Mouse (Mus musculus) CH12.LX (cell line): ENCODE data around the gene Cabcoco1. TPM values are rescaled to one million over a fixed set of nuclear protein-coding genes. Genes with fewer than 3 reads are reported as not detected.

Source experiments
- DNase-seq: peaks from one replicate; pipeline ENCODE4 v3.0.0-alpha.2; 2013; ENCODE audit errors: extremely low read depth
- H3K27ac ChIP-seq: 2 replicates; pipeline ENCODE4 v1.5.1; 2012; ENCODE audit warnings: low read depth, mild to moderate bottlenecking, control low read depth, moderate library complexity; ENCODE audit not compliant: insufficient read depth
- H3K27me3 ChIP-seq: replicated peaks from 2 replicates; pipeline ENCODE3; 2012; ENCODE audit warnings: inconsistent platforms
- H3K36me3 ChIP-seq, 2 experiments: replicated peaks in 1 of 2; 2 replicates each; pipeline versions ENCODE3 to v1.6.1; 2012; ENCODE audit warnings: inconsistent platforms in 1 of 2, low read length in 1 of 2, mild to moderate bottlenecking in 1 of 2, mixed read lengths in 1 of 2, moderate library complexity in 1 of 2; ENCODE audit not compliant: control insufficient read depth in 1 of 2, insufficient read depth in 1 of 2
- H3K4me1 ChIP-seq, 2 experiments: 2 replicates each; pipeline ENCODE4 v1.6.1; 2012; ENCODE audit warnings: inconsistent platforms in 1 of 2, moderate library complexity in 1 of 2; ENCODE audit not compliant: insufficient read depth in 2 of 2, control insufficient read depth in 1 of 2
- H3K4me2 ChIP-seq: 2 replicates; pipeline ENCODE4 v1.6.1; 2012; ENCODE audit warnings: low read depth, mild to moderate bottlenecking, control low read depth; ENCODE audit not compliant: poor library complexity, insufficient read depth, severe bottlenecking
- H3K4me3 ChIP-seq, 3 experiments: fragments of 150-350 bp in 1 of 3; sonication (generic) in 1 of 3; replicated peaks in 1 of 3; 2 replicates each; pipeline versions ENCODE3 to v1.5.1; 2011 to 2012; ENCODE audit warnings: low read depth in 2 of 3, low read length in 2 of 3, mild to moderate bottlenecking in 2 of 3, moderate library complexity in 2 of 3, control low read depth in 1 of 3, improper control_type of control experiment in 1 of 3, inconsistent platforms in 1 of 3, mixed read lengths in 1 of 3; ENCODE audit not compliant: poor library complexity in 1 of 3
- H3K79me2 ChIP-seq: replicated peaks from 2 replicates; pipeline ENCODE4 v1.6.1; 2012; ENCODE audit warnings: mild to moderate bottlenecking, moderate library complexity; ENCODE audit not compliant: control insufficient read depth, poor library complexity, insufficient read depth, severe bottlenecking; ENCODE audit errors: extremely low read depth
- H3K9ac ChIP-seq: 2 replicates; pipeline ENCODE4 v1.6.1; 2012; ENCODE audit warnings: low read depth, mild to moderate bottlenecking, control low read depth, moderate library complexity; ENCODE audit not compliant: insufficient read depth
- H3K9me3 ChIP-seq: replicated peaks from 2 replicates; pipeline ENCODE3; 2012; ENCODE audit warnings: low read length, inconsistent platforms, mixed read lengths
- BHLHE40 ChIP-seq: IDR thresholded peaks from 2 replicates; pipeline ENCODE4 v1.6.1; 2011; ENCODE audit warnings: mild to moderate bottlenecking, low read depth, low read length, improper control_type of control experiment
- CHD1 ChIP-seq: IDR thresholded peaks from 2 replicates; pipeline ENCODE4 v1.6.1; 2012; ENCODE audit warnings: low read depth, low read length, improper control_type of control experiment, inconsistent platforms
- CTCF ChIP-seq, 2 experiments: IDR thresholded peaks in 1 of 2; conservative IDR thresholded peaks in 1 of 2; 2 replicates each; pipeline ENCODE4 v1.5.1; 2011 to 2012; ENCODE audit warnings: low read depth in 2 of 2, low read length in 2 of 2, improper control_type of control experiment in 1 of 2, inconsistent platforms in 1 of 2, mild to moderate bottlenecking in 1 of 2, moderate library complexity in 1 of 2
- E2F4 ChIP-seq: IDR thresholded peaks from 2 replicates; pipeline ENCODE4 v1.6.1; 2011; ENCODE audit warnings: low read depth, low read length, improper control_type of control experiment; ENCODE audit not compliant: insufficient replicate concordance
- ELF1 ChIP-seq: IDR thresholded peaks from 2 replicates; pipeline ENCODE4 v1.6.1; 2014; ENCODE audit warnings: low read depth, mild to moderate bottlenecking, inconsistent platforms, low read length, improper control_type of control experiment
- EP300 ChIP-seq: IDR thresholded peaks from 2 replicates; pipeline ENCODE4 v1.6.1; 2011; ENCODE audit warnings: low read length, improper control_type of control experiment
- HCFC1 ChIP-seq: IDR thresholded peaks from 2 replicates; pipeline ENCODE4 v1.6.1; 2012; ENCODE audit warnings: low read depth, mild to moderate bottlenecking, inconsistent platforms, low read length, improper control_type of control experiment
- IRF4 ChIP-seq: IDR thresholded peaks from 2 replicates; pipeline ENCODE4 v1.6.1; 2014; ENCODE audit warnings: low read depth, mild to moderate bottlenecking, inconsistent platforms, low read length, improper control_type of control experiment
- KAT2A ChIP-seq: IDR thresholded peaks from 2 replicates; pipeline ENCODE4 v1.6.1; 2012; ENCODE audit warnings: low read length, improper control_type of control experiment, inconsistent platforms; ENCODE audit not compliant: insufficient replicate concordance
- MAX ChIP-seq: IDR thresholded peaks from 2 replicates; pipeline ENCODE4 v1.6.1; 2011; ENCODE audit warnings: low read length, improper control_type of control experiment
- MYC ChIP-seq: IDR thresholded peaks from 2 replicates; pipeline ENCODE4 v1.6.1; 2011; ENCODE audit warnings: low read depth, mild to moderate bottlenecking, improper control_type of control experiment, low read length
- NELFE ChIP-seq: IDR thresholded peaks from 2 replicates; pipeline ENCODE4 v1.6.1; 2011; ENCODE audit warnings: low read depth, low read length, improper control_type of control experiment
- PAX5 ChIP-seq: IDR thresholded peaks from 2 replicates; pipeline ENCODE4 v1.6.1; 2012; ENCODE audit warnings: low read length, inconsistent platforms, mixed read lengths
- POLR2A ChIP-seq: IDR thresholded peaks from 2 replicates; pipeline ENCODE4 v1.6.1; 2011; ENCODE audit warnings: low read depth, mild to moderate bottlenecking, improper control_type of control experiment, low read length
- POLR2AphosphoS2 ChIP-seq: IDR thresholded peaks from 2 replicates; pipeline ENCODE4 v1.6.1; 2011; ENCODE audit warnings: low read depth, low read length, improper control_type of control experiment
- RCOR1 ChIP-seq: conservative IDR thresholded peaks from 2 replicates; pipeline ENCODE4 v1.6.1; 2012; ENCODE audit warnings: low read depth, mild to moderate bottlenecking, inconsistent platforms, low read length, improper control_type of control experiment
- SIN3A ChIP-seq: IDR thresholded peaks from 2 replicates; pipeline ENCODE4 v1.6.1; 2012; ENCODE audit warnings: low read length, improper control_type of control experiment, inconsistent platforms
- TCF12 ChIP-seq: IDR thresholded peaks from 2 replicates; pipeline ENCODE4 v1.6.1; 2014; ENCODE audit warnings: low read depth, mild to moderate bottlenecking, inconsistent platforms, low read length, improper control_type of control experiment
- USF1 ChIP-seq: IDR thresholded peaks from 2 replicates; pipeline ENCODE4 v1.6.1; 2014; ENCODE audit warnings: low read depth, mild to moderate bottlenecking, inconsistent platforms, low read length, improper control_type of control experiment
- USF2 ChIP-seq: conservative IDR thresholded peaks from 2 replicates; pipeline ENCODE4 v1.6.1; 2011; ENCODE audit warnings: low read depth, low read length, improper control_type of control experiment
- ZMIZ1 ChIP-seq: IDR thresholded peaks from 2 replicates; pipeline ENCODE4 v1.6.1; 2012; ENCODE audit warnings: low read depth, mild to moderate bottlenecking, inconsistent platforms, low read length, improper control_type of control experiment
- ZNF384 ChIP-seq: IDR thresholded peaks from 2 replicates; pipeline ENCODE4 v1.6.1; 2012; ENCODE audit warnings: low read depth, low read length, improper control_type of control experiment, inconsistent platforms
- dilution Hi-C: fragments of 300-500 bp; cut with MboI; formaldehyde crosslinking; loops from 2 replicates; pipeline ENCODE4 v1.14.3; 2020; ENCODE audit warnings: low sequenced_read_pairs; ENCODE audit not compliant: extremely low pct_unique_long_range_greater_than_20kb, extremely low pct_ligation_motif_present
- in situ Hi-C: fragments of 300-500 bp; cut with MboI; formaldehyde crosslinking; loops from 3 replicates; pipeline ENCODE4 v1.14.3; 2019; ENCODE audit warnings: low sequenced_read_pairs, low pct_ligation_motif_present, low pct_unique_long_range_greater_than_20kb, mixed read lengths
- polyA plus RNA-seq: library from polyadenylated mRNA; unstranded; fragments of >175 nt; gene quantifications from 2 replicates; pipeline ENCODE4 v1.2.1, GENCODE M21; 2012; ENCODE audit warnings: low read depth; ENCODE audit not compliant: insufficient read length
- total RNA-seq, 2 experiments: library from RNA; depleted of rRNA; stranded (reverse); fragments of 300-350 nt in 1 of 2; fragments of >200 nt in 1 of 2; gene quantifications; 2 replicates each; pipeline ENCODE4 v1.2.3; 2012 to 2014

The Cabcoco1 gene
- total and polyA plus RNA-seq, 3 experiments: 0.72 to 2.4 (median 0.90) TPM

DNA sequence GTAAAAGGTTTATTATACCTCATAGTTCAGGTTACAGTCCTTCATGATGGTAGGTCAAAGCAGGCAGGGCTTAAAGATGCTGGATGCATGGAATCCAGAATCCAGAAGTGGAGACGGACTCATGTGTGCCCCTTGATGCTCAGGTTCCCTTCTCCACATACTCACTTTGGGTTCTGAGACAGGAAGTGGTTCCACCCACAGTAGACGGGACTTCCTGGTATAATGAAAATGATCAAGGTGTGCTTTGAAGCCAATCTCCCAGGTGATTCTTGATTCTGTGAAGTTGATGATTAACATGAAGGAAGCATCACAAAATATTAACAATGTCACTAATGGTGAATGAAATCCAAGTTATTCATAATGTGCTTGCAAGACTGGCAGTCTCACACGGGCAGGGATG is 12.0 kb upstream of the Cabcoco1 start:
- Histone ChIP-seq H3K9ac (no peak overlapping the region), H3K27ac (no peak overlapping the region), H3K79me2 (no peaks in the 10 kb centered on the region)
- no peak for DNase-seq
- TF ChIP-seq ZMIZ1 (no peak), USF2 (no peak), IRF4 (no peak), MYC (no peak), RCOR1 (no peak), TCF12 (no peak), POLR2AphosphoS2 (no peak), POLR2A (no peak), ELF1 (no peak), E2F4 (no peak), CHD1 (no peak), BHLHE40 (no peak), KAT2A (no peak), USF1 (no peak), PAX5 (no peak)
- TF ChIP-seq, all 38 proteins: peak for 0
- Histone ChIP-seq H3K4me1 (peaks cover 6 to 9% of the 10 kb centered on the region in 2 experiments; a peak in 3 of 4 replicates), H3K27me3 (no peaks in the 10 kb centered on the region), H3K36me3 (no peaks in the 10 kb centered on the region), H3K4me3 (no peak overlapping the region), H3K9me3 (no peaks in the 10 kb centered on the region), H3K4me2 (no peak overlapping the region)
- dilution Hi-C loops (no loop called here), in situ Hi-C loops (no loop called here)

DNA sequence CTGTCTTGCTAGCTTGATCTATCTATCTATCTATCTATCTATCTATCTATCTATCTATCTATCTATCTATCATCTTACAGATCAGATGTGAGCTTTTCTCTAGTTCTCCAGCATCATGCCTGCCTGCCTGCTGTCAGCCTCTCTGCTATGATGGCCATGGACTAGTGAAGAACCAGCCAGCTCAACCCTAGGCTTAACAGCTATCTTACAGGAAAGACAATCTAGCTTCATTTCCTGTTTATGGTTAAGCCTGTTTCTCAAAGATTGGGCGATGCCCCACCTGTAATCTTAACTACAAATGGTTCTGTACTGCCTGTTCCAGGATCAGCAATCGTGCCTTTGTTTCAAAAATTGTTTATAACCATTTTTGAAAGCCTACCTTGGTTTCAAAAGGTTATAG is 10.9 kb upstream of the Cabcoco1 start:
- in situ Hi-C loops (no loop called here), dilution Hi-C loops (no loop called here)

More for the DNA sequence above, 10.9 kb upstream of the Cabcoco1 start:
- H3K36me3 ChIP-seq: no peaks in the 10 kb centered on the region
- no peak overlapping the region for H3K27ac ChIP-seq
- TF ChIP-seq NELFE: no peak
- no peak for TF ChIP-seq POLR2AphosphoS2
- TF ChIP-seq USF2: no peak
- TF ChIP-seq MAX: no peak
- no peak for TF ChIP-seq CTCF (conservative IDR thresholded peaks at IDR 0.05 in 1 of 2, IDR thresholded peaks at IDR 0.05 in 1 of 2; ENCODE audit: low read depth in 2 of 2, low read length in 2 of 2)
- no peak for TF ChIP-seq ZNF384
- TF ChIP-seq CHD1: no peak
- TF ChIP-seq HCFC1: no peak
- TF ChIP-seq BHLHE40: no peak
- no peak for TF ChIP-seq MYC
- TF ChIP-seq IRF4: no peak
- TF ChIP-seq SIN3A: no peak
- TF ChIP-seq EP300: no peak
- TF ChIP-seq, all 38 proteins: peak for 0
- no peak for DNase-seq
- Histone ChIP-seq H3K9ac (no peak overlapping the region), H3K4me2 (no peak overlapping the region), H3K79me2 (no peaks in the 10 kb centered on the region), H3K4me1 (no peaks in the 10 kb centered on the region), H3K4me3 (no peak overlapping the region), H3K9me3 (no peaks in the 10 kb centered on the region), H3K27me3 (no peaks in the 10 kb centered on the region)
